19 mouse cellular contexts compared by ENCODE assay signal in the genomic region with DNA sequence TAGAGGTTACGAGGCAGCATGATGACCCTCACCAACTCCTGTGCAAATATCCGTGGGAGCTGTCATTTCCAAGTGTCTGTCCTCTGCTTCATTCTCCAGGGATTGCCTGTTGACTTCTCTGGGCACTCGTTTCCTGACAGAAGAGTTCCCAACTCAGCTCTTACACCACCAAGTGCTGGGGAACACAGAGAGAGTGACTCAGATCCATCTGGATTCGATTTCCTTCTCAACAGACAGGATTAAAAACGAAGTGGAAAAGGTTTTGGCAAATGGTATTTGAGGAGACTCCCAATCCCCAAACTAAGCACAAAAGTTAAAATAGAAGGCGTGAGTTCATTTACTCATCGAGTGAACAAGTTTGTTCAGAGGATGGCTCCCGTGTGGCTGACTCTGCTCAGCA.
DNase-seq lines count a peak whose midpoint lies in the region; ATAC-seq and TF ChIP-seq lines count a peak whose summit lies in the region.
"Had no signal": no experiment of that assay in that cellular context is flagged by ENCODE, and none has a peak within 500 bp of the region (broad histone marks: within the 10 kb centered on the region; RNA-seq: fewer than 3 reads in every experiment).

No protein-coding gene starts in this region.

- peak; percentile 31 for DNase-seq in embryo, embryonic 10 days (ENCODE audit: low spot score)
- no peak for DNase-seq in embryo, embryonic 9.5 days (ENCODE audit: extremely low spot score)
- DNase-seq in heart, adult 8-10 months (ENCODE audit: low spot score) = peak; percentile 6
- no peak for DNase-seq in heart, postnatal 36 days
- DNase-seq in embryo, embryonic 10.5 days (ENCODE audit: low spot score) = peak; percentile 46
- peak; percentile 76 for DNase-seq in limb, embryonic 14.5 days (ENCODE audit: low spot score)
- DNase-seq in layer of hippocampus, postnatal 10 days (ENCODE audit: low spot score in 2 of 2) = no peak
- DNase-seq: adrenal gland, adult 2 months; cerebellum, adult 2 months; kidney, adult 11 months; kidney, postnatal 14 days; liver, embryonic 13.5 days; thymus, postnatal 36 days had no signal

- H3K27ac ChIP-seq in limb, embryonic 14.5 days (replicated peaks; ENCODE audit: low read depth, low read length) = peak overlapping the region; percentile 3; the same call in 1 of the 2 replicates
- H3K27ac ChIP-seq in kidney, embryonic 15.5 days = no peak overlapping the region
- H3K27ac ChIP-seq: liver, embryonic 13.5 days; neural tube, embryonic 13.5 days had no signal

- H3K4me3 ChIP-seq in limb, embryonic 14.5 days (replicated peaks; ENCODE audit: low read length) = no peak overlapping the region
- H3K4me3 ChIP-seq in kidney, embryonic 15.5 days (replicated peaks) = no peak overlapping the region
- H3K4me3 ChIP-seq: liver, embryonic 13.5 days; megakaryocyte, embryonic 14.5 days; neural tube, embryonic 13.5 days had no signal

- no peak overlapping the region for H3K4me2 ChIP-seq in limb, embryonic 14.5 days (replicated peaks; ENCODE audit: low read depth, low read length, severe bottlenecking)
- H3K4me2 ChIP-seq in kidney, embryonic 15.5 days = no peak overlapping the region
- H3K4me2 ChIP-seq: liver, embryonic 13.5 days; neural tube, embryonic 13.5 days had no signal

- peaks cover 7% of the 10 kb centered on the region for H3K4me1 ChIP-seq in limb, embryonic 14.5 days (ENCODE audit: control insufficient read depth, insufficient read depth, low read length)
- H3K4me1 ChIP-seq in kidney, embryonic 15.5 days = 0 out of 2 replicates have a peak, but pooled peaks cover under 1% of the 10 kb centered on the region
- H3K4me1 ChIP-seq: liver, embryonic 13.5 days had no signal

- no peaks in the 10 kb centered on the region for H3K36me3 ChIP-seq in limb, embryonic 14.5 days (ENCODE audit: control insufficient read depth, insufficient read depth, low read length)
- H3K36me3 ChIP-seq in kidney, embryonic 15.5 days = no peaks in the 10 kb centered on the region
- H3K36me3 ChIP-seq: liver, embryonic 13.5 days; neural tube, embryonic 13.5 days had no signal

- no peak for TF ChIP-seq POLR2A in limb, embryonic 14.5 days (IDR thresholded peaks at IDR 0.05; ENCODE audit: borderline replicate concordance, extremely low read depth, insufficient read depth, insufficient read length)

- intact Hi-C loops in heart, postnatal 36 days (cut with DNase I) = no loop called here

- H3K9me3 ChIP-seq in limb, embryonic 14.5 days (ENCODE audit: control insufficient read depth, low read length) = no peaks in the 10 kb centered on the region
- no peaks in the 10 kb centered on the region for H3K9me3 ChIP-seq in kidney, embryonic 15.5 days (replicated peaks)
- H3K9me3 ChIP-seq: liver, embryonic 13.5 days; megakaryocyte, embryonic 14.5 days; neural tube, embryonic 13.5 days had no signal

- no peaks in the 10 kb centered on the region for H3K27me3 ChIP-seq in limb, embryonic 14.5 days (ENCODE audit: control insufficient read depth, insufficient read depth, low read length)
- H3K27me3 ChIP-seq in kidney, embryonic 15.5 days = no peaks in the 10 kb centered on the region
- H3K27me3 ChIP-seq: liver, embryonic 13.5 days; megakaryocyte, embryonic 14.5 days; neural tube, embryonic 13.5 days; Patski had no signal

- H3K9ac ChIP-seq in limb, embryonic 14.5 days (ENCODE audit: low read depth, low read length, severe bottlenecking) = no peak overlapping the region
- no peak overlapping the region for H3K9ac ChIP-seq in kidney, embryonic 15.5 days
- H3K9ac ChIP-seq: liver, embryonic 13.5 days; neural tube, embryonic 13.5 days had no signal

- no peak; the same call in 1 of the 2 replicates for ATAC-seq in limb, embryonic 14.5 days (ENCODE audit: low FRiP score, low read depth)
- ATAC-seq in kidney, embryonic 15.5 days (replicated peaks; ENCODE audit: low FRiP score) = no peak
- ATAC-seq: hindbrain, embryonic 16.5 days; midbrain, embryonic 16.5 days; Patski had no signal

- 33% methylated on average over 8 of the region's 8 CpGs for WGBS in limb, embryonic 14.5 days
- WGBS in kidney, embryonic 15.5 days = 62% methylated on average over 8 of the region's 8 CpGs

Comparison
In these comparisons a context has a peak if more than half of its experiments do, and no peak if none do; other contexts are left out.
1. DNase-seq: peak in embryo, embryonic 10 days (single experiment), heart, adult 8-10 months (single experiment), embryo, embryonic 10.5 days (single experiment) and limb, embryonic 14.5 days (single experiment); none in embryo, embryonic 9.5 days (single experiment), heart, postnatal 36 days (0 of 2) and layer of hippocampus, postnatal 10 days (0 of 2).